Mouse (Mus musculus): ENCODE data around the gene Smagp. TPM values are rescaled to one million over a fixed set of nuclear protein-coding genes. Genes with fewer than 3 reads are reported as not detected.

Smagp gene
- 15.0 and 18.0 TPM in 2 replicates for polyA plus RNA-seq (2016; fragmentation: Nextera tagmentation; extraction: Ambion mirVana)

DNA sequence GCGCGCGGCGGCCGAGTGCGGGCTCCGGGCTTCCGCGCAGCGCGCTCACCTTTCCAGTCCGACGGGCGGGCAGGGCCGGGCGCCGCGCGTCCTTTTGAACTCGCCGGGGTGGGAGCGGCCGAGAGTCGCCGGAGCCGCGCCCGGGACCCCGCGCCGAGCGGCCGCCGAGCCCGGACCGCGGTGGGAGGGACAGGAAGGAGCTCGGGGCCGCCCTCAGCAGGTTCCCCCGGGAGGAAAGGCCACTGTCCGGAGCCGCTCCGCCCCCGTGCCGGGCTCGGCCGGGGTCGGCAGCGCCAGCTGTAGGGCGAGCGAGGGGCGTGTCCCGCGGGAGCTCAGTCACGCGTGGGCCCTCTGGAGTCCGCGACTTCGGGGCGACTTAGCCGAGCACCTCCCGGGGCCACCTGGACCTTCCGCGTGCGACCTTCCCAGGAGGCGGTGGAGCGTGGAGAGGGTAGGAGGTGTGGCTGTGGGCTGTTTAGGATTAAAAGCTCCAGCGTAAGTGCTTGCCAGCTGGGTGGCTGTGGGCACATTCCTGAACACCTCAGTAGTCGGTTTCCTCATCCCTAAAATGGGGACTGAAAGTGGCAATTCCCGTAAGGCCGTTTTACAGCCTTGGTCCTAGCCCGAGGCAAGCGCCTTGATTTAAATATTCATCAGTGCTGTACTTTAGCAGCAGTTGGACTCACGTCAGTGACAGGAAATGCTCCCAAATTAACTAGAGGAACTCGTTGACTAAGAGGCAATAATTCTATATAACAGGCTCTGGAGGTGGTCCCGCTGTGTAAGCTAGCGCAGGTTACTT, at the start of gene Smagp:
Gene Smagp (minus strand): TSS at position 241 of the 802 bp plus-strand sequence.
- peak within 1 kb of the TSS; percentile 70 for H3K4me3 ChIP-seq
- peak; percentile 43; the same call in 1 of the 2 replicates for ATAC-seq (ENCODE audit: insufficient number of reproducible peaks, low FRiP score)
- H3K27ac ChIP-seq (ENCODE audit: poor library complexity, severe bottlenecking), result no peak within 1 kb of the TSS
- peaks cover 38% of the 10 kb centered on the region for H3K27me3 ChIP-seq (replicated peaks)
- no peaks in the 10 kb centered on the region for H3K36me3 ChIP-seq
- H3K9me3 ChIP-seq (replicated peaks), result no peaks in the 10 kb centered on the region
- peak within 1 kb of the TSS; percentile 93 for H3K4me2 ChIP-seq
- peaks cover 38% of the 10 kb centered on the region for H3K4me1 ChIP-seq (replicated peaks)
- H3K9ac ChIP-seq, result peak within 1 kb of the TSS; percentile 74
- WGBS, result under 1% methylated on average over 76 of the region's 77 CpGs

DNA sequence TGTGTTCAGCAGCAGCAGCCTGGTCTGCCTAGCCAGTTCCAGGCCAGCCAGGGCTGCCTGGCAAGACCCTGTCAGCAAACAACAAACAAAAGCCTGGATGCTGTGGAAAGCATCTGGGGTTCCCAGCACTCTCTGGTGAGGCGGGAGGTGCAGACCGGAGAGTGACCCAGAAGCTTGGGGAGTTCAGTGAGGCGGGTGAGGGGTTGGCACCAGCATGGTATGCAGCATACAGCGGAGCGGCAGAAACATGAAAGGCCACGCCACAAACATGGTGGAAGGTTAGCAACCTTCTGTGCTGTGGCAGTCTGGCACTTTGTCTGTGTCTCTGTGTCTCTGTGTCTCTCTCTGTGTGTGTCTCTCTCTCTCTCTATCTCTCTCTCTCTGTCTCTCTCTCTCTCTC, 49.7 kb upstream of the Smagp start:
- 89% methylated on average over 6 of the region's 6 CpGs for WGBS
- no peak for ATAC-seq (ENCODE audit: insufficient number of reproducible peaks, low FRiP score)
- peaks cover 18% of the 10 kb centered on the region for H3K27me3 ChIP-seq (replicated peaks)

DNA sequence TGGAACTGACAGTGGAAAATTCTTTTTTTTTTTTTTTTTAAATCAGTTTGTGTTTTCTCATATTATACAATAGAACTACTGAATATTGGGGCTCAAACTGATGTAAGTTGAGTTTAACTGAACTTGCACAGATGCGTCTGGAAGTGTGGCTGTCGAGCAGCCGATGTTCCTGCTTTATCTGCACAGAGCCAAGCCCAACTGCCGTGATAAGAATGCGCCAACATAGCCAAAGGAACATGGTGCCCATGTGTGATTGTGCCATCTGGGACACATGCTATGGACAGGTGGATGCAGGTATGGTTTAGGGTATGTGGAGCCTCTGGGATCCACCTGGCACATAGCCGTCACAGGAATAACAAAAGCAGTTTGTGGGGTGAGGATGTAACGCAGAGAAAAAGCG, 49.1 kb upstream of the Smagp start:
- H3K36me3 ChIP-seq, result peaks cover 5% of the 10 kb centered on the region; the same call in 1 of the 2 replicates
- H3K27me3 ChIP-seq (replicated peaks), result peaks cover 18% of the 10 kb centered on the region
- H3K4me1 ChIP-seq (replicated peaks), result peaks cover 23% of the 10 kb centered on the region
- peaks cover 6% of the 10 kb centered on the region for H3K9me3 ChIP-seq (replicated peaks)
- no peak for ATAC-seq (ENCODE audit: insufficient number of reproducible peaks, low FRiP score)
- H3K4me3 ChIP-seq, result no peak overlapping the region
- H3K9ac ChIP-seq, result no peak overlapping the region
- no peak overlapping the region for H3K4me2 ChIP-seq
- H3K27ac ChIP-seq (ENCODE audit: poor library complexity, severe bottlenecking), result no peak overlapping the region
- 69% methylated on average over 8 of the region's 8 CpGs for WGBS

More for the DNA sequence above, 49.7 kb upstream of the Smagp start:
- Histone ChIP-seq H3K4me2 (no peak overlapping the region), H3K4me1 (replicated peaks) (peaks cover 23% of the 10 kb centered on the region), H3K27ac (ENCODE audit: poor library complexity, severe bottlenecking) (no peak overlapping the region), H3K9ac (no peak overlapping the region), H3K36me3 (peaks cover 5% of the 10 kb centered on the region; the same call in 1 of the 2 replicates), H3K4me3 (no peak overlapping the region), H3K9me3 (replicated peaks) (peaks cover 6% of the 10 kb centered on the region)

DNA sequence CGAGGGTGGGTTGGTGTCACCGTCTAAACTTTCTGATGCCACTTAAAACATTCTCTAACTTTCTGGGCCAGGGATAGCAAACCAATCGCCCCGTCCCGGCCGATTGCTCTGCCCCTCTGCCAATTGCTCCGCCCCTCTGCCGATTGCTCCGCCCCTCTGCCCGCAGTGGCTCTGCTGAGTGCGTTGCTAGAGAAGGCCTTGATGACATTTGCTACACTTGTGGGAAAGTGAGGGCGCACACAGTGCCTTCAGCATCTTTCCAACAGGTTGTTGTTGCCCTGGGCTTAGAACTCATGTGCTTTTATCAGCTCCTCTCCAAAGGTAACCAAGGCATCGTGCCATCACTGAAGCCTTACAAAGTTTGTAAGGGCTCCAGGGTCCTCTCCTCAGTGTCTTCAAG, 48.5 kb upstream of the Smagp start:
- 22% methylated on average over 13 of the region's 13 CpGs for WGBS
- Histone ChIP-seq H3K36me3 (peaks cover 2% of the 10 kb centered on the region; the same call in 1 of the 2 replicates), H3K9me3 (replicated peaks) (peaks cover 3% of the 10 kb centered on the region), H3K4me3 (no peak overlapping the region), H3K4me2 (no peak overlapping the region), H3K27me3 (replicated peaks) (peaks cover 18% of the 10 kb centered on the region), H3K4me1 (replicated peaks) (peaks cover 23% of the 10 kb centered on the region), H3K9ac (no peak overlapping the region), H3K27ac (ENCODE audit: poor library complexity, severe bottlenecking) (no peak overlapping the region)
- no peak for ATAC-seq (ENCODE audit: insufficient number of reproducible peaks, low FRiP score)

DNA sequence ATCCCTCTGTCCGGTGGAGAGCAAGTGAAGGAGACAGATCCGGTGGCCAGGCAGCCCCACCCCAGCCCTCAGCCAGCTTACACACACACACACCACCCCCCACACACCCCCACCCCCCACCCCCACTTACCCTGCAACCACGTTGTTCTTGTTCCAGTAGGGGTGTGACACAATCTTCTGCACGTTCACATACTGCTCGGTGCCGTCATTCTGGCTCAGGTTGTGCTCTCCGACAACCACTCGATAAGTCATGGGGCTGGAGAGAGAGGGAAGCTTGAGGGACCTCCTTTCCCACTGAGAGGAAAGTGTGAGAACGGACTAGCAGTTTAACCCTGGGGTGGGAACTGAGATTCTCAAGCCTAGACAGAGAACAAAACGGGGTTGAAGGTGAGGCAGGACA, 47.7 kb upstream of the Smagp start:
- H3K27ac ChIP-seq (ENCODE audit: poor library complexity, severe bottlenecking), result no peak overlapping the region
- no peaks in the 10 kb centered on the region for H3K9me3 ChIP-seq (replicated peaks)
- H3K27me3 ChIP-seq (replicated peaks), result peaks cover 18% of the 10 kb centered on the region
- no peak overlapping the region for H3K4me2 ChIP-seq
- no peak overlapping the region for H3K9ac ChIP-seq
- peaks cover 23% of the 10 kb centered on the region for H3K4me1 ChIP-seq (replicated peaks)
- no peak for ATAC-seq (ENCODE audit: insufficient number of reproducible peaks, low FRiP score)
- no peaks in the 10 kb centered on the region for H3K36me3 ChIP-seq
- H3K4me3 ChIP-seq, result no peak overlapping the region
- 49% methylated on average over 10 of the region's 10 CpGs for WGBS

DNA sequence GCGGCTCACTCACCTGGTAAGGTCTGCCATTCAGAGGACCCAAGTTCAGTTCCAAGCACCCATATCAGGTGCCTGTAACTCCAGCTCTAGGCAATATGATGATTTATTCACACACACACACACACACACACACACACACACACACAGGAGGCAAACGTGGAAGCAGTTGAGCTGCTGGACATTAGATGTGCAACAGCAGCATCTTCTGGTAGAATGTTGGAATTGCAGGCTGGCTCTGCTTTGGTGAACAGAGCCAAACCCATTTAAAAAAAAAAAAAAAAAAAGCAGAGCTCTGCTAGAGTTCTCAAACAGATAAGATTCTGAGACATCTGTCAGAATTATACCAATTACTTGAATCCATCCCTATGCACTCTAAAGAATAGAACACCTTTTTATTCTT, 46.3 kb upstream of the Smagp start:
- Histone ChIP-seq H3K4me2 (no peak overlapping the region), H3K4me3 (no peak overlapping the region), H3K27me3 (replicated peaks) (peaks cover 18% of the 10 kb centered on the region), H3K4me1 (replicated peaks) (peaks cover 23% of the 10 kb centered on the region), H3K9me3 (replicated peaks) (no peaks in the 10 kb centered on the region), H3K9ac (no peak overlapping the region), H3K36me3 (no peaks in the 10 kb centered on the region), H3K27ac (ENCODE audit: poor library complexity, severe bottlenecking) (no peak overlapping the region)
- no peak for ATAC-seq (ENCODE audit: insufficient number of reproducible peaks, low FRiP score)
- 47% methylated on average over 2 of the region's 2 CpGs for WGBS

DNA sequence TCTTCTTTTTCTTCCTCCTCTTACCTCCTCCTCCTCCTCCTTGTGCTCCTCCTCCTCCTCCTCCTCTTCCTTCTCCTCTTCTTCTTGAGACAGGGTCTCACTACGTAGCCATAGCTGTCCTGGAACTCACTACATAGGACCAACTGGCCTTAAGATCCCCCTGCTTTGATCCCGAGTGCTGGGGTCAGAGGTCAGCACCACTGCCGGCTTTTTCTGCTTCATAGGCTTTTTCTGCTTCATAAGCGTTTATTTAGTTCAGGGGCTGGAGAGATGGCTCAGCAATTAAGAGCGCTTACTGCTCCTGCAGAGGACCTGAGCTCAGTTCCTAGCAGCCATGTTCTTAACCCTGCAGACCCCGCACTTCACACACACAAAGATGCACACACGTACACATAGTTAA, 45.0 kb upstream of the Smagp start:
- Histone ChIP-seq H3K9ac (no peak overlapping the region), H3K4me3 (no peak overlapping the region), H3K36me3 (no peaks in the 10 kb centered on the region), H3K27ac (ENCODE audit: poor library complexity, severe bottlenecking) (no peak overlapping the region), H3K4me2 (no peak overlapping the region), H3K4me1 (replicated peaks) (peaks cover 12% of the 10 kb centered on the region), H3K27me3 (replicated peaks) (peaks cover 18% of the 10 kb centered on the region), H3K9me3 (replicated peaks) (no peaks in the 10 kb centered on the region)
- ATAC-seq (ENCODE audit: insufficient number of reproducible peaks, low FRiP score), result no peak
- WGBS, result 47% methylated on average over 7 of the region's 7 CpGs

DNA sequence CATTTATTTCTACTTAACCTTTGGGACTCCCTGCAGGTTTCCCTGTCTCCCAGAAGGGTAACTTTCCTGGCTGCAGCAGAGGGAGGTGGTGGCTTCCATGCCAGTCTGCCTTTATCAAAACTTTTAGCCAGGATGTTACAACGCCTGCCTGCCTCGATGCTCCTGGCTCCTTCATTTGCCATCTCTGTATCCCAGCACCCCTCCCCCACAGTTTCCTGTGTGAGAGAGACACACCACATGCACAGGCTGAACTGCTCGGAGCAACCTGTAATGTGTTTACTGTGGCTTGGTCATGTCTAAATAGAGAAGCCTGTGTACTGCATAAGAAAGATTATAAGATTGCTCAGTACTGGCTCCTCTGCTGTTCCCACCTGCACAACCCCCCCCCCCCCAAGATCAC, 43.6 kb upstream of the Smagp start:
- Histone ChIP-seq H3K9ac (no peak overlapping the region), H3K4me2 (no peak overlapping the region), H3K36me3 (no peaks in the 10 kb centered on the region), H3K27ac (ENCODE audit: poor library complexity, severe bottlenecking) (no peak overlapping the region), H3K9me3 (replicated peaks) (no peaks in the 10 kb centered on the region), H3K4me1 (replicated peaks) (peaks cover 16% of the 10 kb centered on the region; the same call in 1 of the 2 replicates), H3K27me3 (replicated peaks) (peaks cover 13% of the 10 kb centered on the region), H3K4me3 (no peak overlapping the region)
- 35% methylated on average over 3 of the region's 3 CpGs for WGBS
- ATAC-seq (ENCODE audit: insufficient number of reproducible peaks, low FRiP score), result no peak

DNA sequence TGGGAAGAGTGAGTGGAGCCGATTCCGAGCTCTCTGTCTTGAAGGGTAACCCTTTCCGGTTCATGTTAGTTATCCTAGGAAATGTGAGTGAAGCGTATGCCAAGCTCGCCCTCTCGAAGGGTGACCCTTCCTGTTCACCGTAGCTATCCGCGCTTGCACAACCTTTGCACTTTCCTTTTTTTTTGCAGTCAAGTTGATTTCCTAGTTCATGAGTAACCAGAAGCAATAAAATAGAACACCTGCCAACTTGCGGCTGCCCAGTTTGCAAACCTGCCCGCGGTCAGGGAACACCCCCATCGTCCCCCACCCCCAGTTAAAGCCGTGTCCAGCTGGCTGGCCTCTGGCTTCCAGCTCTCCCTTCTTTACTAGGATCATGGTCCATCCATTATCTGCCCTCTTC, 42.3 kb upstream of the Smagp start:
- Histone ChIP-seq H3K27ac (ENCODE audit: poor library complexity, severe bottlenecking) (no peak overlapping the region), H3K36me3 (no peaks in the 10 kb centered on the region), H3K4me2 (no peak overlapping the region), H3K4me1 (replicated peaks) (peaks cover 20% of the 10 kb centered on the region; the same call in 1 of the 2 replicates), H3K4me3 (no peak overlapping the region), H3K27me3 (replicated peaks) (no peaks in the 10 kb centered on the region), H3K9me3 (replicated peaks) (no peaks in the 10 kb centered on the region), H3K9ac (no peak overlapping the region)
- ATAC-seq (ENCODE audit: insufficient number of reproducible peaks, low FRiP score), result no peak
- 89% methylated on average over 14 of the region's 14 CpGs for WGBS

DNA sequence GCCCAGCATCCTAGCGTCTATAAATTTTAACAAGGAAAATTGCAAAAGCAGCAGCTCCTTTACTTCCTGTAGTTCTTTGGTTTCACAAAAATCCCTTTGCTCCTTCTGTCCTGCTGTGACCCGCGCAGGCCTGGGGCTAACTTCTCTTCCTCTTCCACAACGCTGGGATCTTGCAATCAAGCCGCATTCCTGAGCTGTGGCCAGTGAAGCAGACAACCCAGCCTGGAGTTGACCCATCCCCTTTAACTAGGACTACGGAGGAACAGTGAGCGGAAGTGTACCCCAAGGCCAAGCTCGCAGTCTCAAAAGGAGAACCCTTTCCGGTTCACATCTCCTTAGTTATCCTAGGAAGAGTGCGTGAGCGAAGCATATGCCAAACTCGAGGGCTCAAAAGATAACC, 41.8 kb upstream of the Smagp start:
- Histone ChIP-seq H3K27me3 (replicated peaks) (no peaks in the 10 kb centered on the region), H3K36me3 (no peaks in the 10 kb centered on the region), H3K4me3 (no peak overlapping the region), H3K27ac (ENCODE audit: poor library complexity, severe bottlenecking) (no peak overlapping the region), H3K4me2 (no peak overlapping the region), H3K9ac (no peak overlapping the region), H3K4me1 (replicated peaks) (peaks cover 25% of the 10 kb centered on the region), H3K9me3 (replicated peaks) (no peaks in the 10 kb centered on the region)
- 77% methylated on average over 12 of the region's 12 CpGs for WGBS
- ATAC-seq (ENCODE audit: insufficient number of reproducible peaks, low FRiP score), result no peak

DNA sequence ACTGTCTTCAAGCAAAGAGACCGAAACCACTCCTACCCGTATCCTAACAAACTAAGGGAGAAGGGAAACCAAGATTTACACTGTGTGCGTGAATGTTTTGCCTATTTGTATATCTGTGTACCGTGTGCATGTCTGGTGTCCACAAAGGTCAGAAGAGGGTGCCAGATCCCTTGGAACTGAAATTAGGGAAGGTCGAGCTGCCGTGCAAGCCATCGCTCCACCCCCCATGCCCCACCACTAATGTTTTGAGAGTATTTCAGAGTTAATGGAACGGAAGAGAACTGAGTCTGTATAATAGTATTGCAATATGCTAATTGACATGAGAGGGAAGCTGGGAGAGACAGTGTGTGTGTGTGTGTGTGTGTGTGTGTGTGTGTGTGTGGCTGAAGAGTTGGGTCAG, 40.9 kb upstream of the Smagp start:
- H3K27me3 ChIP-seq (replicated peaks), result no peaks in the 10 kb centered on the region
- WGBS, result 86% methylated on average over 8 of the region's 8 CpGs
- no peak for ATAC-seq (ENCODE audit: insufficient number of reproducible peaks, low FRiP score)

More for the DNA sequence above, 40.9 kb upstream of the Smagp start:
- Histone ChIP-seq H3K27ac (ENCODE audit: poor library complexity, severe bottlenecking) (no peak overlapping the region), H3K4me3 (no peak overlapping the region), H3K4me2 (no peak overlapping the region), H3K4me1 (replicated peaks) (peaks cover 27% of the 10 kb centered on the region), H3K9me3 (replicated peaks) (no peaks in the 10 kb centered on the region), H3K36me3 (no peaks in the 10 kb centered on the region), H3K9ac (no peak overlapping the region)

Data from heart, embryonic 12.5 days (tissue).